Mouse (Mus musculus): ENCODE results near the gene Gm10277. TPM values are rescaled to one million over a fixed set of nuclear protein-coding genes. Genes with fewer than 3 reads are reported as not detected.
A peak's percentile ranks its signal among the peaks of the same experiment; 100 is the strongest.
"Not testable (repeated sequence)": the region's sequence is repeated elsewhere in the genome, so short reads cannot be mapped to it uniquely, and the experiment has no call there.

The Gm10277 gene
- polyA plus RNA-seq, 1 experiment = not detected

- Histone ChIP-seq H3K4me3 (replicated peaks) (peak overlapping the region; percentile 51), H3K36me3 (ENCODE audit: control insufficient read depth) (no peaks in the 10 kb centered on the region), H3K4me1 (ENCODE audit: control insufficient read depth) (peaks cover 63% of the 10 kb centered on the region), H3K9me3 (ENCODE audit: control insufficient read depth, low read length) (no peaks in the 10 kb centered on the region), H3K27me3 (ENCODE audit: control insufficient read depth) (no peaks in the 10 kb centered on the region)
- TF ChIP-seq GATA1 (IDR thresholded peaks at IDR 0.05; ENCODE audit: low read length) (no peak), TAL1 (IDR thresholded peaks at IDR 0.05; ENCODE audit: low read length) (no peak)
These were observed 35.0 kb downstream of the Gm10277 start for GRCm38 (mm10) chr11:77752525-77752924.

- Histone ChIP-seq H3K4me1 (ENCODE audit: control insufficient read depth) (peaks cover 67% of the 10 kb centered on the region), H3K27me3 (ENCODE audit: control insufficient read depth) (no peaks in the 10 kb centered on the region), H3K9me3 (ENCODE audit: control insufficient read depth, low read length) (no peaks in the 10 kb centered on the region), H3K36me3 (ENCODE audit: control insufficient read depth) (no peaks in the 10 kb centered on the region), H3K4me3 (replicated peaks) (no peak overlapping the region)
- TF ChIP-seq GATA1 (IDR thresholded peaks at IDR 0.05; ENCODE audit: low read length) = no peak
- no peak for TF ChIP-seq TAL1 (IDR thresholded peaks at IDR 0.05; ENCODE audit: low read length)
These were observed 38.6 kb downstream of the Gm10277 start for GRCm38 (mm10) chr11:77748996-77749395.

- H3K4me1 ChIP-seq (ENCODE audit: control insufficient read depth) = peaks cover 52% of the 10 kb centered on the region
- not testable (repeated sequence) for H3K36me3 ChIP-seq (ENCODE audit: control insufficient read depth); H3K4me3 ChIP-seq (replicated peaks); H3K9me3 ChIP-seq (ENCODE audit: control insufficient read depth, low read length); H3K27me3 ChIP-seq (ENCODE audit: control insufficient read depth)
These were observed 40.4 kb downstream of the Gm10277 start for GRCm38 (mm10) chr11:77747103-77747502.

GRCm38 (mm10) chr11:77746652-77747051 lies 40.9 kb downstream of the Gm10277 start:
- H3K4me1 ChIP-seq (ENCODE audit: control insufficient read depth) = peaks cover 47% of the 10 kb centered on the region
- H3K9me3 ChIP-seq (ENCODE audit: control insufficient read depth, low read length) = no peaks in the 10 kb centered on the region
- no peak overlapping the region for H3K4me3 ChIP-seq (replicated peaks)
- TF ChIP-seq TAL1 (IDR thresholded peaks at IDR 0.05; ENCODE audit: low read length) (no peak), GATA1 (IDR thresholded peaks at IDR 0.05; ENCODE audit: low read length) (no peak)
- H3K27me3 ChIP-seq (ENCODE audit: control insufficient read depth) = peaks cover 2% of the 10 kb centered on the region; the same call in 1 of the 2 replicates
- no peaks in the 10 kb centered on the region for H3K36me3 ChIP-seq (ENCODE audit: control insufficient read depth)

DNA sequence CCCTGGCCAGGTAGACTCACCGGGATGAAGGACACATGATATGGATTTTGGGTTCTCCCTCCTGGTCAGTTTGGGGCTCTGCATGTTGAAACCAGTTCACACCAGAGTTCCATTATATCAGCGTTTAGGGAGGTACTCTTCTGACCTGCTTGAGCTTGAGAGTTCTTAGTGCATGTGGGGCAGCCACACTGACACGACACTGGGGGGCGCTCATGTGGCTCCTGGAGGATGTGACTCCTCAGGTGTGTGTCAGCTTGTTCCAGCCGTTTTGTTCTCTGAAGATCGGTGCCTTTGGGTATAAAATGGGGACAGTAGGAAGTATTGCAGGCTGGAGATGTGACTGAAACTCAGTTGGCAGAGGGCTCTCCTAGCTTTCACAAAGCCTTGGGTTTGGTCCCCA lies 43.6 kb downstream of the Gm10277 start:
- Histone ChIP-seq H3K4me1 (ENCODE audit: control insufficient read depth) (peaks cover 34% of the 10 kb centered on the region), H3K36me3 (ENCODE audit: control insufficient read depth) (no peaks in the 10 kb centered on the region), H3K9me3 (ENCODE audit: control insufficient read depth, low read length) (no peaks in the 10 kb centered on the region), H3K4me3 (replicated peaks) (no peak overlapping the region), H3K27me3 (ENCODE audit: control insufficient read depth) (peaks cover 5% of the 10 kb centered on the region; the same call in 1 of the 2 replicates)
- TF ChIP-seq GATA1 (IDR thresholded peaks at IDR 0.05; ENCODE audit: low read length) = no peak

- Histone ChIP-seq H3K9me3 (ENCODE audit: control insufficient read depth, low read length) (no peaks in the 10 kb centered on the region), H3K4me1 (ENCODE audit: control insufficient read depth) (no peaks in the 10 kb centered on the region; the same call in 1 of the 2 replicates), H3K27me3 (ENCODE audit: control insufficient read depth) (peaks cover 7% of the 10 kb centered on the region), H3K4me3 (replicated peaks) (no peak overlapping the region), H3K36me3 (ENCODE audit: control insufficient read depth) (no peaks in the 10 kb centered on the region)
- TF ChIP-seq TAL1 (IDR thresholded peaks at IDR 0.05; ENCODE audit: low read length) = no peak
These were observed 49.0 kb downstream of the Gm10277 start for GRCm38 (mm10) chr11:77738555-77738954.

- H3K36me3 ChIP-seq (ENCODE audit: control insufficient read depth) = no peaks in the 10 kb centered on the region
- TF ChIP-seq TAL1 (IDR thresholded peaks at IDR 0.05; ENCODE audit: low read length) = no peak
- TF ChIP-seq GATA1 (IDR thresholded peaks at IDR 0.05; ENCODE audit: low read length) = no peak
- H3K4me3 ChIP-seq (replicated peaks) = no peak overlapping the region
- no peaks in the 10 kb centered on the region for H3K9me3 ChIP-seq (ENCODE audit: control insufficient read depth, low read length)
- peaks cover 9% of the 10 kb centered on the region for H3K27me3 ChIP-seq (ENCODE audit: control insufficient read depth)
- H3K4me1 ChIP-seq (ENCODE audit: control insufficient read depth) = no peaks in the 10 kb centered on the region
These were observed 50.3 kb downstream of the Gm10277 start for GRCm38 (mm10) chr11:77737289-77737688.

Other genes starting within 250 kb of the Gm10277 start
- 0.10 and 0.13 TPM in 2 replicates for gene Taok1, start 179.9 kb downstream of the Gm10277 start, polyA plus RNA-seq (2012)
- 1.0 and 1.1 TPM in 2 replicates for gene Nufip2, start 101.6 kb downstream of the Gm10277 start, polyA plus RNA-seq (2012)
- not detected in 2 replicates for gene Cryba1, start 62.5 kb downstream of the Gm10277 start, polyA plus RNA-seq (2012)
- 5.1 and 7.7 TPM in 2 replicates for gene Myo18a, start 24.5 kb downstream of the Gm10277 start, polyA plus RNA-seq (2012)
- not detected in 2 replicates for gene Pipox, start 106.3 kb upstream of the Gm10277 start, polyA plus RNA-seq (2012)
- gene Sez6, start 143.1 kb upstream of the Gm10277 start, polyA plus RNA-seq (2012) = 0.02 TPM in 1 of 2 replicates, not detected in the other
- 16.6 and 19.3 TPM in 2 replicates for gene Phf12, start 195.0 kb upstream of the Gm10277 start, polyA plus RNA-seq (2012)
- 4.7 and 5.1 TPM in 2 replicates for gene Dhrs13, start 244.5 kb upstream of the Gm10277 start, polyA plus RNA-seq (2012)

All from erythroblast, embryonic 14.5 days (primary cell).